Mouse (Mus musculus) hindlimb bud, embryonic 11.5 days (tissue): ENCODE measurements at regions not wholly inside any gene's neighbourhood (a gene's known extent, or its start where the extent isn't known, plus 50 kb on each side); places are given as distances from the start of the nearest gene placed in this dataset.
A peak's percentile ranks its signal among the peaks of the same experiment; 100 is the strongest.

Source experiments
- DNase-seq: peaks from one replicate; pipeline ENCODE4 v3.0.0-alpha.2; 2012; ENCODE audit warnings: low read depth, low spot score; ENCODE audit errors: extremely low spot score

DNA sequence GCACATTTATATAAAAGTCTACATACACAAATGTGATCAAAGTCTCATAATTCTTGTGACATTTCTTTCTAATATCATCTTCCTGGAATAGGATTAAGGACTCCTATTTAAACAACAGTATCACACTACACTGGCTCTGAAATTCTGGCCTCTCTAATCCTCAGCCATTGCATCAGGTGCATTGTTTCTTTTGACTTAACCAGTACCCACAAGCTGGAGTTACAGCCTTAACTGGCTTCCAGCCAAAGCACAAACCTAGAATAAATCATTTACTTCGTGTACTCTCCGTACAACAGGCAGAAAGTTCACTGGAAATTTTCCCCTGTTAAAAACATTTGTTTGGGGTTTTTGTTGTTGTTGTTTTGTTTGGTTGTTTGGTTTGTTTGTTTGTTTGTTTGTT lies 773.9 kb upstream of the Pcdh7 start:
- no peak for DNase-seq

DNA sequence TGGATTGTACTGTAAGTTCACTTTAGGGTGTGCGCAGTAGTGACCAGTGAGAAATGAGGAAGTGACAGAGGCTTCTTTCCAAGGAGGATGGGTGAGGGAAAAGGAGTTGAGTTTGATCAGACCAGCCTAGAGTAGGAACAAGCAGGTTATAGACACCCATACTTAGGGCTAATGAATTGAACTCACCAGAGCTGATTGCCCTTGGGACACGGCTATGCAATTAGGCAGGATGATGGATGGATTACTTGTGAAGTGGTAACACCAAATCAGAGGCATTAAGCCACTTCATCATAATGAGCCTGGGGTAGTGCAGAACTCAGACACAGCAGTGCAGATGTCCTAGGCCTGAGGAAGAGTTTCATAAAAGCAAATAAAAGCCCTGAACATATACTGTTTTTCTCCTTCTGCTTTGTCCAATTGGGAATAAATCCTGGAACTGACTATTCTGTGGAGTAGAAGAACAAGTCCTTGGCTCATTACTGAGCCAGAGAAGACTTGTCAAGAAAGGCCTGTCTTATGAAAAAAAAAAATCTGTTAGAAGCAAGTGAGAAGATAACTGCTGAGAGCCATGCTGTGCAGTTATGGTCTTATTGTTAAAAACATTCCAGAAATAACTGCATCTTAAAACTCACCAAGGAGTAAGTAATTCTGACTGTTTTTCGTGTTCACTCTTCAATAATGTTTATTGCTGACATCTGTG lies 764.8 kb upstream of the Pcdh7 start:
- DNase-seq: peak; percentile 6
